Mouse (Mus musculus): ENCODE results near the gene Slc38a1. TPM values are rescaled to one million over a fixed set of nuclear protein-coding genes. Genes with fewer than 3 reads are reported as not detected.

Slc38a1 gene
- polyA plus RNA-seq, 1 experiment: 17.0 TPM

DNA sequence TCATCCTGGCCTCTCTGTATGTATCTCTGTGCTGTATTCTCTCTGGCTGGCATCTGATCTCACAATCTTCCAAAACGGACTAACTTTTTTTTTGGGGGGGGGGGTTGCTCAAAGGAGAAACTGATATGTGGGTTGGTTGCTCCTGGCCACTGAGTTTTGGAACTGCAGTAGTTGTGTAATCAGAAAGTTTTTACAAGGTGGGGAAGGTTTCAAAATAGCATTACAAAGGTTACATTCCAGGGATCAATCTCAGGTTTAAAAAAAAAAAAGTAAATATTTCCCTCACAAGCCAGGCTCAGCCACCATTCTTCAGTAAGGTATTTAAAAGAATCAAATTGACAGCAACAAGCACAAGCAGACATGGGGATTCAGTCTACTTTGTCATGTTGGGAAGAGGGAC is 31.4 kb upstream of the Slc38a1 start:
- no peak overlapping the region for H3K27ac ChIP-seq (ENCODE audit: control insufficient read depth, insufficient read depth, low read depth, low read length, poor library complexity)
- TF ChIP-seq CTCF (IDR thresholded peaks at IDR 0.05; ENCODE audit: control insufficient read depth, insufficient read depth, low read length): no peak
- TF ChIP-seq POLR2A (IDR thresholded peaks at IDR 0.05; ENCODE audit: borderline replicate concordance, control insufficient read depth, low read depth, low read length): no peak
- no peak overlapping the region for H3K4me3 ChIP-seq (replicated peaks; ENCODE audit: control insufficient read depth, low read depth, low read length)
- WGBS: 32% methylated on average over 1 of the region's 1 CpGs
- no peaks in the 10 kb centered on the region; the same call in 1 of the 2 replicates for H3K4me1 ChIP-seq (ENCODE audit: control insufficient read depth, insufficient read depth, low read length)

DNA sequence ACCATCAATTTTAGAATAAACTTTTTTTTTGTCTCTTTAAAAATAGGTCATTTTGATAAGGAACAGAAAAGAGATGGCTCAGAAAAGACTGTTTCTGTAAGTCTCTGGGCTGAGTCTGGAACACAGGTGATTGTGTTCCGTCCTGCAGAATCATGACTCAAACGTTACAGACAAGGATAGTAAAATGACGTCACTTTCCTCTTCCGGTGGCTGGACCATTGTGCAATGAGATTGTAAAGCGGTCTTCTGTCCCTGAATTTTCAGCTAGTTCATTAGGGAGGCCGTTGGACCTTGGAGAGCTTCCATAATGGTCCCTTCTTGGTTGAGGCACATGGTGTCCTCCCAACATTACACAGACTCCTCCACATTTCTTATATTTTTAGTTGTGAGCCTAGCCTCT is 27.0 kb upstream of the Slc38a1 start:
- TF ChIP-seq CTCF (IDR thresholded peaks at IDR 0.05; ENCODE audit: control insufficient read depth, insufficient read depth, low read length) (no peak), POLR2A (IDR thresholded peaks at IDR 0.05; ENCODE audit: borderline replicate concordance, control insufficient read depth, low read depth, low read length) (no peak)
- no peak overlapping the region for H3K27ac ChIP-seq (ENCODE audit: control insufficient read depth, insufficient read depth, low read depth, low read length, poor library complexity)
- WGBS: 34% methylated on average over 6 of the region's 6 CpGs
- H3K4me1 ChIP-seq (ENCODE audit: control insufficient read depth, insufficient read depth, low read length): no peaks in the 10 kb centered on the region; the same call in 1 of the 2 replicates
- H3K4me3 ChIP-seq (replicated peaks; ENCODE audit: control insufficient read depth, low read depth, low read length): no peak overlapping the region

DNA sequence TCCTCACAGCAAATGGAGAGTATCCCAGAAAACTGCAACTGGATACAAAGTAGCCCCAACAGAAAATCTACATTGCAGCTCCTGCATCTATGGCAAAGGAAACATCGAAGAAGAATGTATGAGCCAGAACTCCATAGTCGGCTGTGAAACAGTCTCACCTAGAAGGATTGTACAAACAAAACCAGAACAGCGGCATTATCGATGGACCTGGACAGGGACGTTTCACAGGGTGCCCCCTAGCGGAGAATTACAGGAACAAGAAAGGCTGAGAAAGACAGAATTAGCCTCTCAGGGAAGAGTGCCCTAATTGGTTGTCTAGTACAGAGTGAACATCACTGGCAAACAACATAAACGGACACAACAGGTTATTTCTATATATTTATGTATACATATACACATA is 23.9 kb upstream of the Slc38a1 start:
- TF ChIP-seq CTCF (IDR thresholded peaks at IDR 0.05; ENCODE audit: control insufficient read depth, insufficient read depth, low read length) (peak; percentile 74), POLR2A (IDR thresholded peaks at IDR 0.05; ENCODE audit: borderline replicate concordance, control insufficient read depth, low read depth, low read length) (no peak)

DNA sequence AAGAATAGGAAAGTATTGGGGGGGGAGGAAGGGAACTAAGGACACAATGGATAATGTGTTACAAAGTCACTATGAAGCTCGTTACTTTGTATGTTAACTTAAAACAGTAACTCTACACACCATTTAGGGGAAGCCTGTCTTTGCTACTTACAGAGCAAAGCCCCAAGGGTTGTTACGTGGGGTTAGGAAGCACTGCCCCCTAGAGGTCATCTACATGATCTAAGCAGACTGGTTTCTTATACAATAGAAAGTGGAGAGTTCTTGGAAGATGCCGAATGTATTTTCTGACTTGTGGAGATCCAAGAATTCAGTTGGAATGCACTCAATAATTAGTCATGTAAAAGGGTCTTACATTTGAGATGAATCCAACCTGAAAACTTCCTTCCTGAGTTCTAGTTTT is 23.2 kb upstream of the Slc38a1 start:
- H3K4me3 ChIP-seq (replicated peaks; ENCODE audit: control insufficient read depth, low read depth, low read length): no peak overlapping the region
- 3% methylated on average over 3 of the region's 3 CpGs for WGBS
- no peak overlapping the region for H3K27ac ChIP-seq (ENCODE audit: control insufficient read depth, insufficient read depth, low read depth, low read length, poor library complexity)
- TF ChIP-seq POLR2A (IDR thresholded peaks at IDR 0.05; ENCODE audit: borderline replicate concordance, control insufficient read depth, low read depth, low read length) (no peak), CTCF (IDR thresholded peaks at IDR 0.05; ENCODE audit: control insufficient read depth, insufficient read depth, low read length) (peak; percentile 42)
- no peaks in the 10 kb centered on the region; the same call in 1 of the 2 replicates for H3K4me1 ChIP-seq (ENCODE audit: control insufficient read depth, insufficient read depth, low read length)

More for the DNA sequence above, 23.9 kb upstream of the Slc38a1 start:
- H3K4me1 ChIP-seq (ENCODE audit: control insufficient read depth, insufficient read depth, low read length): no peaks in the 10 kb centered on the region; the same call in 1 of the 2 replicates
- no peak overlapping the region for H3K4me3 ChIP-seq (replicated peaks; ENCODE audit: control insufficient read depth, low read depth, low read length)
- WGBS: under 1% methylated on average over 7 of the region's 7 CpGs
- H3K27ac ChIP-seq (ENCODE audit: control insufficient read depth, insufficient read depth, low read depth, low read length, poor library complexity): no peak overlapping the region

DNA sequence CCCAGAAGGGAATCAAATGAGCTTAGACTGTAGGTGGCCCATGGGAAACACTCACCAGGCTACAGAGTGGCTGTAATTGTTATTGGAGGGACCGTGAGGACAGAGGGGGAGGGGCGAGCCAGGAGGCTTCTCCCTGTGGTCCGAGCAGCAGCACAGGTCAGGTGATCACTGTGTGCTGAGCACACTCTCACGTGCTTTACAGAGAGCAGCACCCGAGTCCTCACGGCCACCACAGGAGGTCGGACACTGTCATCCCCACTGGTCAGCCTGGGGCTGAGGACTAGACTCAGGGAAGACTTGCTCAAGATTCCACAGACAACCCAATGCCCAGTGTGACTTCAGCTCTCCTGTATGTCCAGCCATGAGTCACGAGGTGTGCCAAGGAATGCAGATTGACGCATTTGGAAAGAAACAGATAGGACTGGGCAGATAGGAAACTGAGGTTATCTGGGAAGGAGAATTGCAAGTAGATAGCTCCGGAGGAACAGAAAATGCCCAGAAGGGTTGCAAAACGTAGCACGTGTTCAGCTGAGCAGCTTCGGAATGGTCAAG is 18.0 kb upstream of the Slc38a1 start:
- 54% methylated on average over 13 of the region's 13 CpGs for WGBS
- H3K4me3 ChIP-seq (replicated peaks; ENCODE audit: control insufficient read depth, low read depth, low read length): no peak overlapping the region
- H3K27ac ChIP-seq (ENCODE audit: control insufficient read depth, insufficient read depth, low read depth, low read length, poor library complexity): no peak overlapping the region
- H3K4me1 ChIP-seq (ENCODE audit: control insufficient read depth, insufficient read depth, low read length): peaks cover under 1% of the 10 kb centered on the region; the same call in 1 of the 2 replicates
- no peak for TF ChIP-seq POLR2A (IDR thresholded peaks at IDR 0.05; ENCODE audit: borderline replicate concordance, control insufficient read depth, low read depth, low read length)
- no peak for TF ChIP-seq CTCF (IDR thresholded peaks at IDR 0.05; ENCODE audit: control insufficient read depth, insufficient read depth, low read length)

DNA sequence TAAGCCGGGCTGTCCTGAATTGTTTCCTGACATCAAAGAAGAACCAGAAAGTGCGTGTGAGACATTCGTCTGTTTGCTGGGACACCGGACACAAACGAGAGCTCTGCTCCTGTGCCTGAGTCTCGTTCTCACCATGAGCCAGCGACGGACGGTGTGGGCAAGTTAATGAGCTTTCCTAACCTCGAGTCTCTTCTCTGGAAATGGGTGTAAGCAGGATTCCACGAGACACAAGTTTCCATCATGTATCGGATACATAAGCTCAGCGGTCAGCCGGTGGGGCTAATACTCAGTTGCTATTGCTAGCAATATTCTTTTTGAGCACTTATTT is 15.5 kb upstream of the Slc38a1 start:
- Histone ChIP-seq H3K4me1 (ENCODE audit: control insufficient read depth, insufficient read depth, low read length) (peaks cover 5% of the 10 kb centered on the region; the same call in 1 of the 2 replicates), H3K27ac (ENCODE audit: control insufficient read depth, insufficient read depth, low read depth, low read length, poor library complexity) (no peak overlapping the region), H3K4me3 (replicated peaks; ENCODE audit: control insufficient read depth, low read depth, low read length) (no peak overlapping the region)
- WGBS: 83% methylated on average over 14 of the region's 14 CpGs
- TF ChIP-seq CTCF (IDR thresholded peaks at IDR 0.05; ENCODE audit: control insufficient read depth, insufficient read depth, low read length): no peak
- no peak for TF ChIP-seq POLR2A (IDR thresholded peaks at IDR 0.05; ENCODE audit: borderline replicate concordance, control insufficient read depth, low read depth, low read length)

DNA sequence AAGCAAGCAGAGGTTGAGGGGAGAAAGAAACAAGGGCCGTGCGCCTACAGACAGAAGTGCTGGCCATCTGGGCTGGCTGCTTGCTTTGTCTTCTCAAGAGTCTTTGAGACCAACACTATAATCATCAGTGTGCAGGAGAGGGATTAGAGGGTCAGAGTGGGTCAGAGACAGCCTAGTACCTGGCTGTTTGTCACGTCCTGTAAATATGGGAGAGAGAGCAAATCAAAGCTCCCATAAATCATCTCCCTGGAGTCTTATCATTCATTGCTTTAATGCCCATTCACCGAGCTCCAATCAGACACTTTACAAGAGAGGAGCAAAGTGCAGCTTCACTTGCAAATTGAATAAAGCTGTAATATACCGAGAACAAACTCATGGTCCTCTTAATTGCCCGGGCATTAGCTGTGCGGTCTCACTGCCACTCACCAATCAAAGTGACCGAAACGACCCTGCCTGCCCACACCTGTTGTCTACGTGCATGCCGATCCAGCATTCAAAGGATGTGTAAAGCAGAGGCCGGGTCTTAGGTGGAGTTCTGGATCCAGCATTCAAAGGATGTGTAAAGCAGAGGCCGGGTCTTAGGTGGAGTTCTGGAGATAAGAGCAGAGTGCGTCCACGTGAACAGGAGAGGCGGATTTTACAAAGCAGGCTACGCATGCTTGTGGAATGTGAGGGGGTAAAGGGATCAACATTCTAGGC is 15.0 kb upstream of the Slc38a1 start:
- H3K4me3 ChIP-seq (replicated peaks; ENCODE audit: control insufficient read depth, low read depth, low read length): no peak overlapping the region
- TF ChIP-seq POLR2A (IDR thresholded peaks at IDR 0.05; ENCODE audit: borderline replicate concordance, control insufficient read depth, low read depth, low read length) (no peak), CTCF (IDR thresholded peaks at IDR 0.05; ENCODE audit: control insufficient read depth, insufficient read depth, low read length) (no peak)
- H3K4me1 ChIP-seq (ENCODE audit: control insufficient read depth, insufficient read depth, low read length): peaks cover 5% of the 10 kb centered on the region; the same call in 1 of the 2 replicates
- no peak overlapping the region for H3K27ac ChIP-seq (ENCODE audit: control insufficient read depth, insufficient read depth, low read depth, low read length, poor library complexity)
- 89% methylated on average over 17 of the region's 17 CpGs for WGBS

DNA sequence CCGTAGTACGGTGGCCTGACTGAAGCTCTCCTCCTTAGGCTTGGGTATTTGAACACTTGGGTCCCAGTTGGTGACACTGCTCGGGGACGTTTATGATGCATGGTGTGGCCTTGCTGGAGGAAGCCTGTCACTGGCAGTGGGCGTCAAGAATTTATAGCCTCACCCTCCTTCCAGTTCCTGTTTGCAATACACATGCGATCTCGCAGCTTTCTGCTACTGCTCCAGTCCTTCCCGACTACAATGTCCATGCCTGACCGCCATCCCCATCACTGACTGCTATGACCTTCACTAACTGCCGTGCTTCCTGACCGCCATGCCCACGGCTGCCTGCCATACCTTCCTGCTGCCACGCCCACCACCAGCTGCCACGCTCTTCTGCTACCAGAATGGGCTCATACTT is 12.8 kb upstream of the Slc38a1 start:
- Histone ChIP-seq H3K4me3 (replicated peaks; ENCODE audit: control insufficient read depth, low read depth, low read length) (peak overlapping the region; percentile 53), H3K4me1 (ENCODE audit: control insufficient read depth, insufficient read depth, low read length) (peaks cover 5% of the 10 kb centered on the region; the same call in 1 of the 2 replicates), H3K27ac (ENCODE audit: control insufficient read depth, insufficient read depth, low read depth, low read length, poor library complexity) (peak overlapping the region; percentile 83)
- TF ChIP-seq POLR2A (IDR thresholded peaks at IDR 0.05; ENCODE audit: borderline replicate concordance, control insufficient read depth, low read depth, low read length) (no peak), CTCF (IDR thresholded peaks at IDR 0.05; ENCODE audit: control insufficient read depth, insufficient read depth, low read length) (no peak)
- 5% methylated on average over 14 of the region's 14 CpGs for WGBS
